Mouse (Mus musculus): Measurements from ENCODE around the gene Alkbh6. TPM values are rescaled to one million over a fixed set of nuclear protein-coding genes. Genes with fewer than 3 reads are reported as not detected.

Alkbh6 gene
- polyA plus RNA-seq, 1 experiment from 2014 or later = 70.7 TPM

DNA sequence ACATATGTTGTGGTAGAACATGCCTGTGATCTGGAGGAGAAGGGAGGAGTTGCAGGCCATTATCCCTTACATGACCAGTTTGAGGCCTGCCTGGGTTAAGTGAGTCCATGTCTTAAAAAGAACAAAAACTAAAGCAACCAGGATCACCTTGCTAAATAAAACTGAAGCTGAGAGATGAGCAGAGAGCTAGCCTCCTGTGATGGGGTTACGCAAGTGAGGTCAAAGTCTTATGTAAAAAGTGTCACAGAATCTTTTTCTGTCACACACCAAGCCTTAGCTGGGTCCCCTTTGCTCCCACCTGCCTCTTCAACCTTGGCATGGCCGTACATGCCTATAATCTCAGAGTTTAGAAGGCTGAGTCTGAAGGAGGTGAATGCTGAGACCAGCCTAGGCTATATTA lies 12.4 kb downstream of the Alkbh6 start:
- DNase-seq (ENCODE audit: low spot score) = no peak
- H3K27me3 ChIP-seq (replicated peaks; ENCODE audit: control insufficient read depth, insufficient read depth, low read length) = no peaks in the 10 kb centered on the region
- peak overlapping the region; percentile 71 for H3K9ac ChIP-seq (ENCODE audit: low read length)
- H3K4me1 ChIP-seq (replicated peaks; ENCODE audit: control insufficient read depth, insufficient read depth, low read length) = peaks cover 15% of the 10 kb centered on the region
- no peak for ATAC-seq (replicated peaks; ENCODE audit: low FRiP score, low TSS enrichment, low read depth)
- H3K4me2 ChIP-seq (ENCODE audit: low read length) = peak overlapping the region; percentile 74
- peak overlapping the region; percentile 68; the same call in 1 of the 2 replicates for H3K4me3 ChIP-seq (ENCODE audit: low read depth, low read length)
- H3K27ac ChIP-seq (ENCODE audit: low read depth) = no peak overlapping the region
- H3K36me3 ChIP-seq (ENCODE audit: control insufficient read depth, insufficient read depth, low read length) = 0 out of 2 replicates have a peak, but pooled peaks cover 7% of the 10 kb centered on the region
- WGBS = 76% methylated on average over 2 of the region's 2 CpGs
- no peaks in the 10 kb centered on the region for H3K9me3 ChIP-seq (ENCODE audit: control insufficient read depth, low read length)

- Histone ChIP-seq H3K9me3 (ENCODE audit: control insufficient read depth, low read length) (no peaks in the 10 kb centered on the region), H3K27ac (ENCODE audit: low read depth) (peak within 1 kb of the TSS; percentile 81), H3K4me3 (ENCODE audit: low read depth, low read length) (peak within 1 kb of the TSS; percentile 68), H3K36me3 (ENCODE audit: control insufficient read depth, insufficient read depth, low read length) (0 out of 2 replicates have a peak, but pooled peaks cover 4% of the 10 kb centered on the region), H3K4me1 (replicated peaks; ENCODE audit: control insufficient read depth, insufficient read depth, low read length) (peaks cover 13% of the 10 kb centered on the region), H3K9ac (ENCODE audit: low read length) (peak within 1 kb of the TSS; percentile 71), H3K27me3 (replicated peaks; ENCODE audit: control insufficient read depth, insufficient read depth, low read length) (no peaks in the 10 kb centered on the region), H3K4me2 (ENCODE audit: low read length) (peak within 1 kb of the TSS; percentile 74)
- ATAC-seq (replicated peaks; ENCODE audit: low FRiP score, low TSS enrichment, low read depth) = peak; percentile 63
- peak; percentile 78 for DNase-seq (ENCODE audit: low spot score)
- under 1% methylated on average over 63 of the region's 63 CpGs for WGBS
These were observed 13.2 kb downstream of the Alkbh6 start, which contains the start of gene E130208F15Rik for GRCm38 (mm10) chr7:30321539-30322284. TSS of gene E130208F15Rik (plus strand) at chr7:30321740.

DNA sequence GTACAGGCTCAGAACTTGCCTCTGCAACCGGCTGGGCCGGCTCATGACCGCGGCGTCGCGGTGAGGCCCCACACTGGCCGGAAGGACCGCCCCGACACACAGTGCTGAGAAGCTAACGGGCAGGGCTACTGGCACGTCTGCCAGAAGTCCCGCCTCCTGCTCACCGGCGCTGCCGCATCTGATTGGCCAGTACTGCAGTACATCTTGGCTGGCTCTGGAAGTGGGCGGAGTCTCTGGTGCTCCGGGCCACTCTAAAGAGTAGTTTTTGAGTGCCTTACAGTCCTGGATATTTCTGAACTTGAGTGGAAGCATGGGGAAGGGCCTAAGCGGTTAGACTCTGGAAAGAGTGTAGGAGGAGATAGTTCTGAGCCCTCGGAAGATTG lies 13.8 kb downstream of the Alkbh6 start:
- H3K36me3 ChIP-seq (ENCODE audit: control insufficient read depth, insufficient read depth, low read length) = no peaks in the 10 kb centered on the region
- H3K27me3 ChIP-seq (replicated peaks; ENCODE audit: control insufficient read depth, insufficient read depth, low read length) = no peaks in the 10 kb centered on the region
- peak overlapping the region; percentile 68 for H3K4me3 ChIP-seq (ENCODE audit: low read depth, low read length)
- H3K27ac ChIP-seq (ENCODE audit: low read depth) = peak overlapping the region; percentile 81
- H3K9me3 ChIP-seq (ENCODE audit: control insufficient read depth, low read length) = no peaks in the 10 kb centered on the region
- WGBS = under 1% methylated on average over 20 of the region's 20 CpGs
- peak overlapping the region; percentile 74 for H3K4me2 ChIP-seq (ENCODE audit: low read length)
- H3K4me1 ChIP-seq (replicated peaks; ENCODE audit: control insufficient read depth, insufficient read depth, low read length) = peaks cover 13% of the 10 kb centered on the region
- peak overlapping the region; percentile 71 for H3K9ac ChIP-seq (ENCODE audit: low read length)
- ATAC-seq (replicated peaks; ENCODE audit: low FRiP score, low TSS enrichment, low read depth) = peak; percentile 99
- DNase-seq (ENCODE audit: low spot score) = peak; percentile 93

GRCm38 (mm10) chr7:30322865-30323264 lies 14.3 kb downstream of the Alkbh6 start:
- DNase-seq (ENCODE audit: low spot score) = no peak

GRCm38 (mm10) chr7:30323795-30324194 lies 15.3 kb downstream of the Alkbh6 start, which contains the start of gene Sdhaf1:
TSS of gene Sdhaf1 (minus strand) at chr7:30323895.
- H3K36me3 ChIP-seq (ENCODE audit: control insufficient read depth, insufficient read depth, low read length) = no peaks in the 10 kb centered on the region
- H3K9me3 ChIP-seq (ENCODE audit: control insufficient read depth, low read length) = no peaks in the 10 kb centered on the region
- peak within 1 kb of the TSS; percentile 44 for H3K9ac ChIP-seq (ENCODE audit: low read length)
- H3K4me3 ChIP-seq (ENCODE audit: low read depth, low read length) = peak within 1 kb of the TSS; percentile 68
- WGBS = 79% methylated on average over 3 of the region's 3 CpGs
- no peaks in the 10 kb centered on the region for H3K27me3 ChIP-seq (replicated peaks; ENCODE audit: control insufficient read depth, insufficient read depth, low read length)
- no peak for DNase-seq (ENCODE audit: low spot score)
- no peak for ATAC-seq (replicated peaks; ENCODE audit: low FRiP score, low TSS enrichment, low read depth)
- H3K4me2 ChIP-seq (ENCODE audit: low read length) = peak within 1 kb of the TSS; percentile 74
- H3K4me1 ChIP-seq (replicated peaks; ENCODE audit: control insufficient read depth, insufficient read depth, low read length) = peaks cover 13% of the 10 kb centered on the region
- H3K27ac ChIP-seq (ENCODE audit: low read depth) = peak within 1 kb of the TSS; percentile 79; the same call in 1 of the 2 replicates

More at GRCm38 (mm10) chr7:30322865-30323264, 14.3 kb downstream of the Alkbh6 start:
- Histone ChIP-seq H3K27me3 (replicated peaks; ENCODE audit: control insufficient read depth, insufficient read depth, low read length) (no peaks in the 10 kb centered on the region), H3K27ac (ENCODE audit: low read depth) (peak overlapping the region; percentile 79; the same call in 1 of the 2 replicates), H3K4me1 (replicated peaks; ENCODE audit: control insufficient read depth, insufficient read depth, low read length) (peaks cover 13% of the 10 kb centered on the region), H3K4me3 (ENCODE audit: low read depth, low read length) (peak overlapping the region; percentile 68), H3K36me3 (ENCODE audit: control insufficient read depth, insufficient read depth, low read length) (no peaks in the 10 kb centered on the region), H3K4me2 (ENCODE audit: low read length) (peak overlapping the region; percentile 74), H3K9me3 (ENCODE audit: control insufficient read depth, low read length) (no peaks in the 10 kb centered on the region), H3K9ac (ENCODE audit: low read length) (peak overlapping the region; percentile 44)
- no peak for ATAC-seq (replicated peaks; ENCODE audit: low FRiP score, low TSS enrichment, low read depth)
- 34% methylated on average over 6 of the region's 6 CpGs for WGBS

GRCm38 (mm10) chr7:30324300-30324944 lies 15.9 kb downstream of the Alkbh6 start:
- Histone ChIP-seq H3K27me3 (replicated peaks; ENCODE audit: control insufficient read depth, insufficient read depth, low read length) (no peaks in the 10 kb centered on the region), H3K9ac (ENCODE audit: low read length) (no peak overlapping the region), H3K9me3 (ENCODE audit: control insufficient read depth, low read length) (no peaks in the 10 kb centered on the region), H3K27ac (ENCODE audit: low read depth) (no peak overlapping the region), H3K4me1 (replicated peaks; ENCODE audit: control insufficient read depth, insufficient read depth, low read length) (peaks cover 13% of the 10 kb centered on the region), H3K4me3 (ENCODE audit: low read depth, low read length) (no peak overlapping the region), H3K4me2 (ENCODE audit: low read length) (no peak overlapping the region), H3K36me3 (ENCODE audit: control insufficient read depth, insufficient read depth, low read length) (no peaks in the 10 kb centered on the region)
- ATAC-seq (replicated peaks; ENCODE audit: low FRiP score, low TSS enrichment, low read depth) (no peak), DNase-seq (ENCODE audit: low spot score) (no peak)
- WGBS = 78% methylated on average over 5 of the region's 5 CpGs

GRCm38 (mm10) chr7:30325364-30325763 lies 16.8 kb downstream of the Alkbh6 start:
- Histone ChIP-seq H3K27me3 (replicated peaks; ENCODE audit: control insufficient read depth, insufficient read depth, low read length) (no peaks in the 10 kb centered on the region), H3K4me2 (ENCODE audit: low read length) (no peak overlapping the region), H3K9ac (ENCODE audit: low read length) (no peak overlapping the region), H3K4me1 (replicated peaks; ENCODE audit: control insufficient read depth, insufficient read depth, low read length) (peaks cover 13% of the 10 kb centered on the region), H3K4me3 (ENCODE audit: low read depth, low read length) (no peak overlapping the region), H3K36me3 (ENCODE audit: control insufficient read depth, insufficient read depth, low read length) (no peaks in the 10 kb centered on the region), H3K27ac (ENCODE audit: low read depth) (no peak overlapping the region), H3K9me3 (ENCODE audit: control insufficient read depth, low read length) (no peaks in the 10 kb centered on the region)
- ATAC-seq (replicated peaks; ENCODE audit: low FRiP score, low TSS enrichment, low read depth) (no peak), DNase-seq (ENCODE audit: low spot score) (peak; percentile 82)
- WGBS = 46% methylated on average over 2 of the region's 2 CpGs

GRCm38 (mm10) chr7:30326427-30326826 lies 17.9 kb downstream of the Alkbh6 start:
- no peaks in the 10 kb centered on the region for H3K9me3 ChIP-seq (ENCODE audit: control insufficient read depth, low read length)
- ATAC-seq (replicated peaks; ENCODE audit: low FRiP score, low TSS enrichment, low read depth) = no peak
- H3K27ac ChIP-seq (ENCODE audit: low read depth) = no peak overlapping the region
- H3K4me3 ChIP-seq (ENCODE audit: low read depth, low read length) = no peak overlapping the region
- peaks cover 6% of the 10 kb centered on the region; the same call in 1 of the 2 replicates for H3K4me1 ChIP-seq (replicated peaks; ENCODE audit: control insufficient read depth, insufficient read depth, low read length)
- no peak for DNase-seq (ENCODE audit: low spot score)
- no peaks in the 10 kb centered on the region for H3K27me3 ChIP-seq (replicated peaks; ENCODE audit: control insufficient read depth, insufficient read depth, low read length)
- no peaks in the 10 kb centered on the region for H3K36me3 ChIP-seq (ENCODE audit: control insufficient read depth, insufficient read depth, low read length)
- H3K9ac ChIP-seq (ENCODE audit: low read length) = no peak overlapping the region
- H3K4me2 ChIP-seq (ENCODE audit: low read length) = no peak overlapping the region
